Mouse (Mus musculus) kidney, adult 11 months (tissue): ENCODE data around the gene Slc16a9.
"Not testable (repeated sequence)": the region's sequence is repeated elsewhere in the genome, so short reads cannot be mapped to it uniquely, and the experiment has no call there.

Source experiments
- DNase-seq: peaks from one replicate; pipeline ENCODE4 v3.0.0; 2022

The Slc16a9 gene

GRCm38 (mm10) chr10:70244921-70245558, at the start of gene Slc16a9:
Gene Slc16a9 (plus strand): TSS chr10:70245100.
- DNase-seq = peak; percentile 83

- DNase-seq = no peak
Measured at GRCm38 (mm10) chr10:70195279-70195678, 49.6 kb upstream of the Slc16a9 start.

GRCm38 (mm10) chr10:70195786-70196185, 49.1 kb upstream of the Slc16a9 start:
- DNase-seq = peak; percentile 46

DNA sequence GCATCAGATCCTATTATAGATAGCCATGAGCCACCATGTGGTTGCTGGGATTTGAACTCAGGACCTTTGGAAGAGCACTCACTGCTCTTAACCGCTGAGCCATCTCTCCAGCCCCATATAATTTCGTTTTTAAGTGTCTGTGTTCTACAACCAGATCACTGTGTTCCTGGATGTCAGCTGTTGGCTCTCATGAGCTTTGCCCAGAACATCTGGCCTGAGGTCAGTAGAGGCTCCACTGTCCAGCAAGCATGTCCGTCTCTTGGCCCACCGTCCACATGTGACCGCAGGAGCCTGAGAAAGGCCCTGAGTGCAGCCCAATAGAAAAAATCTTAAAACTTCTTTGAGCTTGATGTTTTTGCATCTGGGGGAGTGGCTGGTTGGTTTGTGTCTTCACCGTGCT, 48.2 kb upstream of the Slc16a9 start:
- no peak for DNase-seq

GRCm38 (mm10) chr10:70197601-70198000, 47.3 kb upstream of the Slc16a9 start:
- no peak for DNase-seq

DNA sequence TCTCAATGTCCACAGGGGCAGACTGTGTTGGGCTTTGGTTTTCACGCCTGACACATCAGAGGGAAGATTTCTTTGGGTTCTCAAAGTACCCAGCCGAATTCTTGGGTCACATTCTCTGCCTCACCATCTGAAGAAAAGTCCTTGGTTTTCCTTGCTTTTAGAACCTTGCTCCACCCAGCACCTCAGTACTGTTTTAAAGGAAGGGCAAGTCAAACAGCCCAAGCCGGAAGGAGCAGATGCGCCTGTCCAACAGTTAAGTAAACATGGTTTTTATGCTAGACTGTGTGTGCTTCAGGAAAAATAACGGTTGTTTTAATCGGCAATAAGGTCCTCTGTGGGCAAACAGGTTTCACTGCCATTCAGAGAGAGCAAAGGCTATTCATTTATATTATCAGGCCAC, 46.9 kb upstream of the Slc16a9 start:
- DNase-seq = no peak

- no peak for DNase-seq
Measured at GRCm38 (mm10) chr10:70198951-70199463, 45.9 kb upstream of the Slc16a9 start.

GRCm38 (mm10) chr10:70199466-70200210, 45.3 kb upstream of the Slc16a9 start:
- DNase-seq = no peak

DNA sequence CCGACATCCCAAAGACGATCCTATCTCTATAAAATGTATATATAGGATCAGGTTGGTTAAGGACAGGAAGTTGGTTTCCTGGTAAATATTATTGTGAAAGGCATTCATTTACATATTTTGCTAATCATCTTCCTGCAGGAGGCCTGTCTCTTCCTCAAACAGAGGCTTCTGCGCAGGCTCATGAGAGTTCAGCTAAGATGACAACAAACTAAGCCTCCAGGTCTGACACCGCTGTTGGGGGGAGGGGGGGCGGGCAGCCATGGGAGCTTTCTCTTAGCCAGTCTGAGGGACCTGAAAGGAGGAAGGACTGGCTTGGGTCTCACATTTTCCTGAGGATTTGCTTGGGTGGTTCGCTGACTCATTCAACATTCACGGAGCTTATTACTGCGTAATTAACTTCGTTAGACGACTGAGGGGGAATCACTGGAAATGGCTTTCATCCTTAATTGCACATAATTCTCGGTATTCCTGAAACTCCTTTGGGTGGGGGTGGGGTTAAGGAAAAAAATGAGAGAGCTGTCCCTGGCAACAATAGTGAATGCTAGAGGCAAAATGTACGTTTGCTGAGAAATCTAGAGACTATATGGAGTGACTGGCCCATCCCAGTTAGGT, 43.9 kb upstream of the Slc16a9 start:
- no peak for DNase-seq

GRCm38 (mm10) chr10:70204505-70205399, 40.1 kb upstream of the Slc16a9 start, which contains the start of gene Mrln:
Gene Mrln (plus strand): TSS chr10:70204664.
- no peak for DNase-seq

- DNase-seq = no peak
Measured at GRCm38 (mm10) chr10:70211281-70211680, 33.6 kb upstream of the Slc16a9 start.

GRCm38 (mm10) chr10:70220971-70221370, 23.9 kb upstream of the Slc16a9 start:
- DNase-seq = peak; percentile 78

DNA sequence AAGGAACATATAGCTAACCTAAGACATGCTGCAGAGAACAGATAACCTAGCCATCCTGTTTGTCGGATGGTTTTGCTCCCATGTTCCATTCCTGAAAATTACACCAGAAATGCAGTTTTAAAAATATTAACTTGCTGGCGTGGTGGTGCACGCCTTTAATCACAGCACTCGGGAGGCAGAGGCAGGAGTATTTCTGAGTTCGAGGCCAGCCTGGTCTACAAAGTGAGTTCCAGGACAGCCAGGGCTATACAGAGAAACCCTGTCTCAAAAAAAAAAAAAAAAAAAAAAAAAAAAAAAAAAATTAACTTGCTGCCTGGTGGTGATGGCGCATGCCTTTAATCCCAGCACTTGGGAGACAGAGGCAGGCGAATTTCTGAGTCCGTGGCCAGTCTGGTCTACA, 22.7 kb upstream of the Slc16a9 start:
- DNase-seq = not testable (repeated sequence)

- peak; percentile 59 for DNase-seq
Measured at GRCm38 (mm10) chr10:70224571-70224970, 20.3 kb upstream of the Slc16a9 start.

GRCm38 (mm10) chr10:70225760-70226159, 19.1 kb upstream of the Slc16a9 start:
- peak; percentile 34 for DNase-seq

- DNase-seq = peak; percentile 55
Measured at GRCm38 (mm10) chr10:70226608-70227007, 18.3 kb upstream of the Slc16a9 start.

- DNase-seq = no peak
Measured at GRCm38 (mm10) chr10:70230352-70230751, 14.5 kb upstream of the Slc16a9 start.

DNA sequence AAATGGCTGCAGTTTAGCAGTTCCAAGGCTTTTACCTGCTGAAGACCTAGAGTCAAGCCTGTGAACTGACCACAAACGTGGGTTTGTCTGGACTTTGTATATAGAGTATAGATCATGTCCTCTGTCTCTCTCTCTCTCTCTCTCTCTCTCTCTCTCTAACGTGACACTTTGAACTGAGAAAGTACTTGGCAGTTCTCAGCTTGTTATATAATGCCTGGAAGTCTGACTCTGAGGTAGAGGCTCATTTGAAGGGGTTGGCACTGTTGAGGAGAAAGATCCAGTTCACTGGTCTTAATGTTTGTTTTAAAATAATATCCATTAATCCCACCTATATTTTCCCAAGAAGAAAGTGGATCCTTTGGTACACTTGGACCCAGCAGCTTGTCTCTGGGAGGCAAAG, 7.0 kb upstream of the Slc16a9 start:
- no peak for DNase-seq

DNA sequence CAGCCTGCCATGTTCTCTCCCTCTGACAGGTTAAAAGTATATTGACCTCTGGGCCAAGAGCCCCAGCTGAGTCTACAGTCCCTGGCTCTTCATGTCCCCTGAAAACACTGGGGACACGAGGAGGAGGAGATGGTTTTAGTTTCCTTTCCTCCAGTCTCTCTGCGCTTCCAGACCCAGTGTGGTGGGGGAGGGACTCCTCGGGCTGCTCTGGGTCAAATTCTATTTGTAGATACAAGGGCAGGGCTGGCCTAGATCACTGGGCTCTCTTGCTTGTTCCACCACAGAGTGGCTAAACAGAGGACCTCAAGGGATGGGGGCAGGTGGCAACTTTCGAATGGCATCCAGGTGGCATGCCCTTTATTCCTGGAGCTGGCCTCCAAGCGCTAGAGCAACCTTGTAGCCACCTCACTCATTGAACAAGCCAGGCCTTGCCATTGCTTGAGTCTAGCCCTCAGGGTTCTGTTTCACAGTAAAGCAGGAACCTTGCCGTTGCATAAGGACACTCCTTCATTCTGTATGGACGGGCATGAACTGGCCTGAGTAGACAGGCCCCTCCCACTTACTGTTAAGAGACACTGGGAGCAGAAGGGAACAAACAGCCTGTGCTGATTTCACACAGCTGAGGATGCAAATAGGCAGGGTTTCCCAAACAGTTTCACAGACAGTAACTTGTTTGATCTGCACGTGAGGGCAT, 2.0 kb upstream of the Slc16a9 start:
- peak; percentile 63 for DNase-seq

- DNase-seq = no peak
Measured at GRCm38 (mm10) chr10:70245559-70245945, 652 bp downstream of the Slc16a9 start.

GRCm38 (mm10) chr10:70246076-70246475, 1.2 kb downstream of the Slc16a9 start:
- peak; percentile 65 for DNase-seq

DNA sequence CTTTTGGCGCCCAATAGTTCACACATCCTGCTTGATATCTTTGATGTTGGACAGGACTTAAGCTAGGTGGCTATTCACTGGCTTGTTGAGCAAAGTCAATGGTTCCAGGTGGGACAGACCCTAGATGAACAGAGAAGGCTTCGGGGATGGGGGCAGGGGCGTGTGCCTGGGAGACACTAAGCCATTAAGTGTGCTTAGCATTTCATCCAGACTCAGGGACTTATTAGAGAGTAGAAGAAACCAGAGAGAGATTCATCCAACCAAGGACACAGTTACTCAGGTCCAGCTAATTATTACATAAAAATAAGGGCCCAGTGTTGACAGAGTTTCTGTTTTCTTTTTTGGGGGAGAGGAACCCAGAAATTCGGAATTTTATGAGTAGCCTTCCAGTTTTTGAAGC, 5.5 kb downstream of the Slc16a9 start:
- no peak for DNase-seq
